Mouse (Mus musculus) midbrain, embryonic 12.5 days (tissue): ENCODE data around the gene Gm7682. TPM values are rescaled to one million over a fixed set of nuclear protein-coding genes. Genes with fewer than 3 reads are reported as not detected.
"Not testable (repeated sequence)": the region's sequence is repeated elsewhere in the genome, so short reads cannot be mapped to it uniquely, and the experiment has no call there.

Experiments
- ATAC-seq: fragments of 200-750 bp; cut with Nextera tagmentation; 2 replicates; pipeline ENCODE4 v1.8.0; 2017; ENCODE audit warnings: low read depth, moderate TSS enrichment, moderate library complexity; ENCODE audit not compliant: low FRiP score
- H3K27ac ChIP-seq: fragments of 300-500 bp; sonication (generic); replicated peaks from 2 replicates; pipeline ENCODE4 v1.5.1; 2016; ENCODE audit warnings: mild to moderate bottlenecking
- H3K27me3 ChIP-seq: fragments of 300-500 bp; sonication (generic); 2 replicates; pipeline ENCODE4 v1.6.1; 2016; ENCODE audit warnings: mild to moderate bottlenecking
- H3K36me3 ChIP-seq: fragments of 300-500 bp; sonication (generic); 2 replicates; pipeline ENCODE4 v1.6.1; 2016
- H3K4me1 ChIP-seq: fragments of 300-500 bp; sonication (generic); 2 replicates; pipeline ENCODE4 v1.6.1; 2016
- H3K4me2 ChIP-seq: fragments of 300-500 bp; sonication (generic); replicated peaks from 2 replicates; pipeline ENCODE4 v1.6.1; 2016; ENCODE audit warnings: mild to moderate bottlenecking, moderate library complexity
- H3K4me3 ChIP-seq: fragments of 300-500 bp; sonication (generic); 2 replicates; pipeline ENCODE4 v1.5.1; 2016; ENCODE audit warnings: mild to moderate bottlenecking
- H3K9ac ChIP-seq: fragments of 300-500 bp; sonication (generic); replicated peaks from 2 replicates; pipeline ENCODE4 v1.6.1; 2016; ENCODE audit warnings: mild to moderate bottlenecking, moderate library complexity
- H3K9me3 ChIP-seq: fragments of 300-500 bp; sonication (generic); 2 replicates; pipeline ENCODE4 v1.6.1; 2016; ENCODE audit warnings: mild to moderate bottlenecking
- WGBS: fragments of 180-500 bp; shearing (Covaris S2); methylation state at CpG from one replicate; pipeline ENCODE4 v1.1.7; 2016; 5-methylcytosine and 5-hydroxymethylcytosine counted together
- polyA plus RNA-seq: library from polyadenylated mRNA; unstranded; fragments of >200 nt; fragmentation: Nextera tagmentation; extraction: Ambion mirVana; gene quantifications from 2 replicates; pipeline ENCODE4 v1.2.1, GENCODE M21; 2016

Gene Gm7682
- not detected in 2 replicates for polyA plus RNA-seq

- H3K4me3 ChIP-seq, H3K27me3 ChIP-seq, H3K9me3 ChIP-seq, H3K9ac ChIP-seq, ATAC-seq, H3K4me1 ChIP-seq, H3K36me3 ChIP-seq, H3K4me2 ChIP-seq, H3K27ac ChIP-seq: not testable (repeated sequence)
- WGBS = no CpG with 5 or more reads among the region's 3 CpGs
Observed at GRCm38 (mm10) chr5:94445484-94445883, at the start of gene Gm7682. TSS of gene Gm7682 (plus strand) at chr5:94445784.

Other genes with a start within 250 kb of the Gm7682 start
- gene Gm3106, start 227.8 kb upstream of the Gm7682 start, polyA plus RNA-seq = not detected in 2 replicates
- not detected in 2 replicates for gene A430089I19Rik, start 139.0 kb upstream of the Gm7682 start, polyA plus RNA-seq
- not detected in 2 replicates for gene Gm6502, start 131.3 kb upstream of the Gm7682 start, polyA plus RNA-seq
- not detected in 2 replicates for gene AA792892, start 106.0 kb upstream of the Gm7682 start, polyA plus RNA-seq
- not detected in 2 replicates for gene Gm3139, start 80.5 kb downstream of the Gm7682 start, polyA plus RNA-seq
- not detected in 2 replicates for gene Gm3147, start 170.6 kb downstream of the Gm7682 start, polyA plus RNA-seq
- gene Gm6509, start 178.2 kb downstream of the Gm7682 start, polyA plus RNA-seq = not detected in 2 replicates
- not detected in 2 replicates for gene Gm6205, start 202.6 kb downstream of the Gm7682 start, polyA plus RNA-seq